Mouse (Mus musculus): ENCODE measurements around the gene Cd3e. TPM values are rescaled to one million over a fixed set of nuclear protein-coding genes. Genes with fewer than 3 reads are reported as not detected.

Cd3e gene
- polyA plus RNA-seq, 1 experiment, result not detected

DNA sequence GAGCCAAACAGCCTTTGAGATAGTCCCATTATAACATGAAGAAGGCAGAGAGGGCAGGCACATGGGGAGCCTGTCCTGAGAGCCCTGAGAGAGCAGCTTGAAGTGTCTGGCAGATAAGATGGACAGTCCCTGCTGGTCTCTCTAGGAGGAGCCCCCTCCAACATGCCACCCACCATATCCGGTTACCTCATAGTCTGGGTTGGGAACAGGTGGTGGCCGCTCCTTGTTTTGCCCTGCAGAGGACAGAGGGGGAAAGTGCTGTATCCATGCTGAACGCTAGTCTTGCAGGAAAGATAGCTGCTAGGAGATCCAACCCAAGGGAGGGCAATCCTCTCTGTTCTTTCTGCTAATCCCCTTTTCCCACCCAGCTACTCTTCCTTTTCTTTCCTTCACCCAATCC is 9.2 kb downstream of the Cd3e start:
- Histone ChIP-seq H3K4me3 (ENCODE audit: insufficient read depth, low read depth, low read length) (no peak overlapping the region), H3K27ac (ENCODE audit: insufficient read depth, low read depth, low read length) (no peak overlapping the region), H3K4me1 (ENCODE audit: control insufficient read depth, insufficient read depth, low read length) (no peaks in the 10 kb centered on the region)
- WGBS, result 78% methylated on average over 3 of the region's 3 CpGs
- TF ChIP-seq POLR2A (IDR thresholded peaks at IDR 0.05; ENCODE audit: insufficient read depth, low read depth, low read length) (no peak), CTCF (IDR thresholded peaks at IDR 0.05; ENCODE audit: insufficient read depth, low read depth, low read length) (no peak)

DNA sequence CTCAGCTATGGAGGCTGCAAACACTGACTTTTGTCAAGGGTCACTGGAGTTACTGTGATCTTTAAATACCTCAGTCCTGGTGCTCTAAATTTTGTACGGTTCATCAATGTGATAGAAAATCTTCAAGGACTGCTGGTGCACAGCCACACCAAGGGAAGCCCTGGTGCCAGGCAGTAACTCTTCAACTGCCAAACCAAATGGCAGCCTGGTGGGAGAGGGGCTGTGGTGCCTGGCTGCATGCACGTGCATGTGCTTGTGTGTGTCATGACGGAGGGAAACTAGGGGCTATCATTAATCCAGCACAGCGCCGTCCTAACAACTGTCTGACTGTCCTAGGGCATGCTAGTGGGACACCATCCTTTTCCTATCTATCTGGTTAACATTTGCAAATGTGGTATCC is 9.7 kb downstream of the Cd3e start:
- no peak overlapping the region for H3K27ac ChIP-seq (ENCODE audit: insufficient read depth, low read depth, low read length)
- WGBS, result 80% methylated on average over 5 of the region's 5 CpGs
- no peaks in the 10 kb centered on the region for H3K4me1 ChIP-seq (ENCODE audit: control insufficient read depth, insufficient read depth, low read length)
- TF ChIP-seq POLR2A (IDR thresholded peaks at IDR 0.05; ENCODE audit: insufficient read depth, low read depth, low read length) (no peak), CTCF (IDR thresholded peaks at IDR 0.05; ENCODE audit: insufficient read depth, low read depth, low read length) (no peak)
- H3K4me3 ChIP-seq (ENCODE audit: insufficient read depth, low read depth, low read length), result no peak overlapping the region

DNA sequence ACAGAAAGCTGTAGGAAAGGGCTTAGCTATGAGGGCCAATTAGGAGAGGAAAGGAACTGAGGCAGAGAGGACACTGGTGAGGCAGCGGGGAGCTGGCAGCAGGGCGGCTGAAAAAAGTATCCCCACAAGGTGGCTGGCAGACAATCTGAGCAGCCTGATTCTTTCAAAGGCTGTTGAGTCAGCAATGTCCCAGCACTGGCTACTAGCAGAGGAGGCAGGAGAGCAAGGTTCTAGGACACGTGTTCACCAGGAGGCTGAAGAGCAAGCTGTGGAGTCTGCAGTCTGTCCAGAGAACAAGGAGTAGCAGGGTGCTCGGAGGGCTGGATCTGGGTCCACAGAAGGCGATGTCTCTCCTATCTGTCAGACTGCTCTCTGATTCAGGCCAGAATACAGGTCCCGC is 10.3 kb downstream of the Cd3e start:
- 55% methylated on average over 6 of the region's 6 CpGs for WGBS
- no peak for TF ChIP-seq CTCF (IDR thresholded peaks at IDR 0.05; ENCODE audit: insufficient read depth, low read depth, low read length)
- no peak for TF ChIP-seq POLR2A (IDR thresholded peaks at IDR 0.05; ENCODE audit: insufficient read depth, low read depth, low read length)
- H3K27ac ChIP-seq (ENCODE audit: insufficient read depth, low read depth, low read length), result no peak overlapping the region

DNA sequence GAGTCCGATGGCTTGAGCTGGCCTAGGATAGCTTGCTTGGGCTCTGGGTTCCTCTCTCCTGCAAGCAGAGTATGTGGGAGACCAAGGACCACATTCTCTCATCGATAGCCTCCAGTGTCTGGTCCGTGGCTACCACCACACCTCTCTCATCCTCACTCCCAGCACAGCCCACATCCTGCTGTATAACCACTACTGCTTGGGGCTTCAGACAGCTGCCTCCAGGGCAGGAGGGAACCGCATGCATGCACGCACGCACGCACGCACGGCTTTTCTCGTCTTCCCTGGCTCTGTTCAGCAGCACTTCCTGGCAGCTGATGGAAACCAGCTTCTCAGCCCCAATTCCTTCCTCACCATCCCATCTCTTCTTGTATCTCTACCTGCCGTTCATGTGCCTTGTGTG is 11.3 kb downstream of the Cd3e start:
- 78% methylated on average over 11 of the region's 11 CpGs for WGBS
- TF ChIP-seq POLR2A (IDR thresholded peaks at IDR 0.05; ENCODE audit: insufficient read depth, low read depth, low read length) (no peak), CTCF (IDR thresholded peaks at IDR 0.05; ENCODE audit: insufficient read depth, low read depth, low read length) (no peak)
- H3K4me1 ChIP-seq (ENCODE audit: control insufficient read depth, insufficient read depth, low read length), result no peaks in the 10 kb centered on the region

More for the DNA sequence above, 10.3 kb downstream of the Cd3e start:
- Histone ChIP-seq H3K4me1 (ENCODE audit: control insufficient read depth, insufficient read depth, low read length) (no peaks in the 10 kb centered on the region), H3K4me3 (ENCODE audit: insufficient read depth, low read depth, low read length) (no peak overlapping the region)

DNA sequence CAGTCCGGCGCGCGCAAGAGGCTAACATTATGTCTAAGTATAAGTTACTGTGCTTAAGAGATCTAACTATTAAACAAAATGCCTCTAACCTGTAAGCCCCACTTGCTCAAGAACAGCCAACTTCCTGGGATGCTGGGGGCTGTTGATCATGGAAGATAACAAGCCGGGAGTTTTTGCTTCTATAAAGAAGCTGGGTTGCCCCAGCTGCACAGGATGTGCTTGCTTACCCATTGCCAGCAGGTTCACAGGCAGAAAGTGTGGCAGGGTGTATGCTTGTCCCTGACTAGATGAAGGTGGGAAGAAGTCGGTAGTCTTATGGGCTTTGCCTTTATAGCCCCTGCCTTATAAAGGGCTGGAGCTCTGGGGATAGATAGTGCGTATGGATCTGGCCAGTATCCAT is 12.8 kb downstream of the Cd3e start:
- WGBS, result 98% methylated on average over 7 of the region's 7 CpGs
- H3K4me3 ChIP-seq (ENCODE audit: insufficient read depth, low read depth, low read length), result no peak overlapping the region
- TF ChIP-seq POLR2A (IDR thresholded peaks at IDR 0.05; ENCODE audit: insufficient read depth, low read depth, low read length), result no peak
- no peak for TF ChIP-seq CTCF (IDR thresholded peaks at IDR 0.05; ENCODE audit: insufficient read depth, low read depth, low read length)
- H3K27ac ChIP-seq (ENCODE audit: insufficient read depth, low read depth, low read length), result no peak overlapping the region
- H3K4me1 ChIP-seq (ENCODE audit: control insufficient read depth, insufficient read depth, low read length), result no peaks in the 10 kb centered on the region

More for the DNA sequence above, 11.3 kb downstream of the Cd3e start:
- H3K4me3 ChIP-seq (ENCODE audit: insufficient read depth, low read depth, low read length), result no peak overlapping the region
- H3K27ac ChIP-seq (ENCODE audit: insufficient read depth, low read depth, low read length), result no peak overlapping the region

DNA sequence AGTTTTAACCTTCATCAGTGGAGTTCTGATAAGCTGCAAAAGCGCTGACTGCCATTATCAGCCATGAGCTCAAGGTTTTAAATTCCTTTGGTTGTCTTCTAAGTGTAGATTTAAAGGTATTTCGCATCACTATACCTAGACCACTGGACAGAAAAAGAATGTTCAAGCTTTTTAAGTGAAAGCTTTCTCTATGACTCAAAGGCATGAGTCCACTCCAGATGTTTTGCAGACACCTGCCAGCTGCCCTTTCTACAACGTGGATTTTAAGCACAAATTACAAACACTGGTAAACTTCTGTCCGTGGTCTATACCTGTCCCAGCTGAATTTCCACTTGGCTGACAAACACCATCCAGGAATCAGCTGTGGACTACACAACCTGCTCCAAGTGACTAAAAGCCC is 14.5 kb downstream of the Cd3e start:
- TF ChIP-seq CTCF (IDR thresholded peaks at IDR 0.05; ENCODE audit: insufficient read depth, low read depth, low read length) (no peak), POLR2A (IDR thresholded peaks at IDR 0.05; ENCODE audit: insufficient read depth, low read depth, low read length) (no peak)
- WGBS, result 83% methylated on average over 4 of the region's 4 CpGs
- H3K27ac ChIP-seq (ENCODE audit: insufficient read depth, low read depth, low read length), result no peak overlapping the region
- H3K4me1 ChIP-seq (ENCODE audit: control insufficient read depth, insufficient read depth, low read length), result no peaks in the 10 kb centered on the region
- no peak overlapping the region for H3K4me3 ChIP-seq (ENCODE audit: insufficient read depth, low read depth, low read length)

DNA sequence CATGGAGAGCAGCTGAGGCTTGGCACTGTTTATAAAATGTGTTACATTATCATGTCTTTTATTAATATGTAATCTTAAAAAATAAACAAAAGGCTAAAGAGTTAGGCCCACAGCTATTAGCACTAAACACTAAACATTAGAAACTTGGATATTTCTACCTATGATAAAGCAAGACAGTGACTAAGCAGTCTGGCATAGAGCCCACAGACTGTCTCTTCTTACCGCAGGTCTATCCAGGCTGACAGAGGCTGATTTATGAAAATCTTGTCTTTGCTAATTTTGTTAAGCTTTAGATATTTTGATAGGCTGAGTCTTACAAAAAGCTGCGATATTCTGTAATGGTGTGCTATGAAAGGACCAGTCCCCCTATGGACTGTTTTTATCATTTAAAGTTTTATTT is 16.2 kb downstream of the Cd3e start:
- TF ChIP-seq POLR2A (IDR thresholded peaks at IDR 0.05; ENCODE audit: insufficient read depth, low read depth, low read length) (no peak), CTCF (IDR thresholded peaks at IDR 0.05; ENCODE audit: insufficient read depth, low read depth, low read length) (no peak)
- Histone ChIP-seq H3K4me1 (ENCODE audit: control insufficient read depth, insufficient read depth, low read length) (no peaks in the 10 kb centered on the region), H3K27ac (ENCODE audit: insufficient read depth, low read depth, low read length) (no peak overlapping the region), H3K4me3 (ENCODE audit: insufficient read depth, low read depth, low read length) (no peak overlapping the region)
- 88% methylated on average over 2 of the region's 2 CpGs for WGBS

DNA sequence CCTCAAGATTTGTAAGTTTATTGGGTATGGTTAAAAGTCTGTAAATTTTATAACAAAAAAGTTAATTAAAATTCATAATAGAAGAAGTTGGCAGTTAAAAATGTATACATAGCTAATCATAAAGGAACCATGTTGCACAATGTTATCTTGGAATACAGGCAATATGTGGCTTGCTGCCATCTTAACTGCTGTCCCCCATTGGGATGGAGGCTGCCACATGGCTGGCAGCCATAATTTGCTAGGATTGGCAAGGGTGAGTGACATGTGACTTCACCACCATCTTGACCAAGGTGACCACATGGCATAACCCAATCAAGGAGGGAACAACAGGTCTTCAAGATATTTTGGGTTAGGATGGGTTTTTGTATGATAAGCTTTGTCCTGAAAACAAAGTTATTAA is 17.2 kb downstream of the Cd3e start:
- H3K27ac ChIP-seq (ENCODE audit: insufficient read depth, low read depth, low read length), result no peak overlapping the region
- H3K4me3 ChIP-seq (ENCODE audit: insufficient read depth, low read depth, low read length), result no peak overlapping the region
- H3K4me1 ChIP-seq (ENCODE audit: control insufficient read depth, insufficient read depth, low read length), result no peaks in the 10 kb centered on the region
- TF ChIP-seq POLR2A (IDR thresholded peaks at IDR 0.05; ENCODE audit: insufficient read depth, low read depth, low read length) (no peak), CTCF (IDR thresholded peaks at IDR 0.05; ENCODE audit: insufficient read depth, low read depth, low read length) (no peak)

DNA sequence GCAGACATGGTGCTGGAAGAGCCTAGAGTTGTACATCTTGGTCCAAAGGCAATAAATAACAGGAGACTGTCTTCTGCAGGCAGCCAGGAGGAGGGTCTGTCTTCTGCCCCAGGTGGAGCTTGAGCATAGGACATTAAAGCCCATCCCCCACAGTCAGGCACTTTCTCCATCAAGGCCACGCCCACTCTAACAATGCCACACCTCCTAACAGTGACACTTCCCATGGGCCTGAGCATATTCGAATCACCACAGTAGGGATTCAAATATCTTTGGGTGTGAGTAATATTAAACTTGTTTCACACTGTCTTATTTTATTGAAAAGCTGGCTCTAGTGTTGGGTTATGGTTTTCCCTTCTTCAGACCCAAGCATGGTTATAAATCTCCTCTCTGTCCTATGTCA is 17.6 kb downstream of the Cd3e start:
- 85% methylated on average over 2 of the region's 2 CpGs for WGBS
- Histone ChIP-seq H3K27ac (ENCODE audit: insufficient read depth, low read depth, low read length) (no peak overlapping the region), H3K4me3 (ENCODE audit: insufficient read depth, low read depth, low read length) (no peak overlapping the region), H3K4me1 (ENCODE audit: control insufficient read depth, insufficient read depth, low read length) (no peaks in the 10 kb centered on the region)
- TF ChIP-seq CTCF (IDR thresholded peaks at IDR 0.05; ENCODE audit: insufficient read depth, low read depth, low read length), result no peak
- no peak for TF ChIP-seq POLR2A (IDR thresholded peaks at IDR 0.05; ENCODE audit: insufficient read depth, low read depth, low read length)

DNA sequence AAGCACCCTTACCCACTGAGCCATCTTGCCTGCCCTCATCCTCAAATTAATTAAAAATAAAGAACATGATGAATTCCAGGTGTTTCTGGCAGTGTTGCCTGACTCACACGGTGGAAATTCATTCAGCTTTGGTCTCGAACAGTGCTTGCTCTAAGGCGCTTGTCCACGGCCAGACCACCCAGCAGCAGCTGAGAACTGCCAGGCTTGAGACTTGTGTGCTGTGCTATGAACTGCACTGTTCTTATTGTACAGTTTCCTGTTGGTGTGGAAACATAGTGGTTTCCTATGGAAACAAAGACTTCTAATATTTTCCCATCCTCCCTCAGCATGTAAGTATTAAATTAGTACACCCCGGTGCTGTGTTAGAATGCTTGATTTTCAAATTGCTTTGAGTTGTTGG is 22.5 kb downstream of the Cd3e start:
- H3K27ac ChIP-seq (ENCODE audit: insufficient read depth, low read depth, low read length), result no peak overlapping the region
- 62% methylated on average over 5 of the region's 5 CpGs for WGBS
- no peak overlapping the region for H3K4me3 ChIP-seq (ENCODE audit: insufficient read depth, low read depth, low read length)
- TF ChIP-seq POLR2A (IDR thresholded peaks at IDR 0.05; ENCODE audit: insufficient read depth, low read depth, low read length) (no peak), CTCF (IDR thresholded peaks at IDR 0.05; ENCODE audit: insufficient read depth, low read depth, low read length) (no peak)
- no peaks in the 10 kb centered on the region for H3K4me1 ChIP-seq (ENCODE audit: control insufficient read depth, insufficient read depth, low read length)

All from olfactory bulb, adult 2 months (tissue).